Mouse (Mus musculus) erythroblast, adult 5-6 weeks (primary cell): ENCODE data around the gene Gm45234. TPM values are rescaled to one million over a fixed set of nuclear protein-coding genes. Genes with fewer than 3 reads are reported as not detected.
"Not testable (repeated sequence)": the region's sequence is repeated elsewhere in the genome, so short reads cannot be mapped to it uniquely, and the experiment has no call there.

Experiments
- ATAC-seq: replicated peaks from 2 replicates; pipeline ENCODE4 v1.8.0; 2016; ENCODE audit warnings: moderate number of reproducible peaks, mild to moderate bottlenecking, moderate TSS enrichment, inconsistent platforms; ENCODE audit not compliant: poor library complexity, low FRiP score, severe bottlenecking
- total RNA-seq, 2 experiments: library from RNA; stranded (forward) in 1 of 2; stranded (reverse) in 1 of 2; fragments of 150-400 nt in 1 of 2; fragments of 200-764, 138-1000 nt in 1 of 2; gene quantifications; 2 replicates each; pipeline versions ENCODE4 v1.2.3 to v1.2.4; 2015 to 2017; ENCODE audit warnings: low replicate concordance in 2 of 2

Gene Gm45234
- not detected in 2 replicates for total RNA-seq (2015; ENCODE audit: low replicate concordance)
- 0.56 TPM in 1 of 2 replicates, not detected in the other for total RNA-seq (2017; ENCODE audit: low replicate concordance)

DNA sequence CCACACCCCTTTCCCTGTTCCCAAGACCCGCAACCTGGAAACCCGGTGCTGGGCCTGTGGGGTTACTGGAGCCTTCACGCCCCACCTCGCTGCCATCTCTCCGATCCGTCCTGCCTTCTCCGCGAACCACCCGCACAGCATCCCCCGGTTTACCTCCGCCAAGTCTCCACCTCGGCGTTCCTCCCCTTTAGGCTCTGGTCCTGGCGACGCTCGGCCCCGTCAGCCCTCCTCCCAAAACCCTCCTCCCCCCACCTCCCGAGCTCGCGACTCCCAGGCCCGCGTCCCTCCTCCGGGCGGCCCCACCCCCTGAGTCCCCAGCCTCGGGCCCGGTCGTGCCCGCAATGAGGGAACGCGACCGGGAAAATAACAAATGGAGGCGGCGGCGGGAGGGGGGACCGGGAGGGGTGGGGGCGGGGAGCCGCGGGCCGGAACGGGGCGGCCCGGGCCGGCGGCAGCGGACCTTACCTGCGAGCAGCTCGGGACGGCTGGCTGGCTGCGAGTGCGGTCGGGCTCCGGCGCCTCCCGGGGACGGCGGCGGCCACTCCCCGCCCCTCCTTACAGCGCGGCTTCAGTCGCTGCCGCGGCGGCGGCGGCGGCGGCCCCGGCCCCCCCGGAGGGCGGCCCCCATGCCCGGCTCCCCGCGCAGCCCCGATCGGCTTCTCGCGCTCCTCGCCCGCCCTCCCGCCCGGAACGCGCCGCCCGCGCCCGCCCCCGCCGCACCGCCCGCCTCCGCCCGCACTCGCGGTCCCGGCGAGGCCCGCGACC, at the start of gene Gm45234, which contains the start of gene Atn1:
Gene Gm45234, minus strand, starts transcription at position 191 of the 765 bp plus-strand sequence.
Gene Atn1, minus strand, starts transcription at position 694 of the 765 bp plus-strand sequence.
- ATAC-seq = no peak

- no peak for ATAC-seq
Measured at GRCm38 (mm10) chr6:124804341-124804740, 48.5 kb upstream of the Gm45234 start.

DNA sequence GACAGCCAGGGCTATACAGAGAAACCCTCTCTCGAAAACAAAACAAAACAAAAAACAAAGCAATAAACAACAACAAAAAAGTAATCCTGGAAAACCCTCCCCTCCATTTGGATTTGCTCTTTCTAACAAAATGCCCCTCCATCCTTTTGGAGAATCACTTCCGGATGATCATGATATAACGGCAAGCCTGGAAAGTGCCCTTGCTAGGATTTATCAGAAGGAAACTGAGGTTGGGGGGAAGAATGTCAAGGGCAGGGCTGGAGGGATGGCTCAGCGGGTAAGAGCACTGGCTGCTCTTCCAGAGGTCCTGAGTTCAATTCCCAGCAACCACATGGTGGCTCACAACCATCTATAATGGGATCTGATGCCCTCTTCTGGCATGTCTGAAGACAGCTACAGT, 47.9 kb upstream of the Gm45234 start:
- not testable (repeated sequence) for ATAC-seq

- ATAC-seq = no peak
Measured at GRCm38 (mm10) chr6:124803061-124803460, 47.2 kb upstream of the Gm45234 start.

GRCm38 (mm10) chr6:124802400-124802799, 46.6 kb upstream of the Gm45234 start:
- not testable (repeated sequence) for ATAC-seq

DNA sequence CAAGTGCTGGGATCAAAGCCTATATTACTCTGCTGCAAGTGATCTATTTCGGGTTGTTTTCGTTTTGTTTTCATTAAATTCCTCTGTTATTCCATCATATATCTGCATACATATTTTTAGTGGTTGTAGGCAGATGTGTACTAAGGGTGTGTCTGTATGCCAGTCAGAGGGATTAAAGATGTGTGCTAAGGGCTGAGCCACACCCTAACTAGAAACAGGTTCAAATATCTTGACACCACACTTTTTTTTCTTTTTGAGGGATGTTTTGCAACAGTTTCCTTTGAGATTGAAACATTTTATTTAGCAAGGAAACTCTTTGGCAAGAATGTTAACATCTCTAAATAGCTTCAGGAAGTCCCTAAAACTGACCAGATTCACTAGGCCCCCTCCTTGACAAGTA, 40.4 kb upstream of the Gm45234 start:
- no peak for ATAC-seq

- no peak for ATAC-seq
Measured at GRCm38 (mm10) chr6:124795781-124796180, 40.0 kb upstream of the Gm45234 start.

DNA sequence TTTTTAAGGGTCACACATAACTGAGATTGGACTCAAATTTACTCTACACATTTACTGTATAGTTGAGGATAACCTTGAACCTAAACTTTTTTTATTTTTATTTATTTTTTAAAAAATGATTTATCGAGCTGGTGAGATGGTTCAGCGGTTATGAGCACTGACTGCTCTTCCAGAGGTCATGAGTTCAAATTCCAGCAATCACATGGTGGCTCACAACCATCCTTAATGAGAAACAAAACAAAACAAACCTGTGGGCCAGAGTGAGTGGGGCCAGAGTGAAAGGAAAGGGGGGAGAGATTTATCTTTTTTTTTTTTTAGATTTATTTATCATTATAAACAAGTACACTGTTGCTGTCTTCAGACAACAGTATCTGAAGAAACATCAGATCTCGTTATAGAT, 36.1 kb upstream of the Gm45234 start:
- no peak for ATAC-seq

DNA sequence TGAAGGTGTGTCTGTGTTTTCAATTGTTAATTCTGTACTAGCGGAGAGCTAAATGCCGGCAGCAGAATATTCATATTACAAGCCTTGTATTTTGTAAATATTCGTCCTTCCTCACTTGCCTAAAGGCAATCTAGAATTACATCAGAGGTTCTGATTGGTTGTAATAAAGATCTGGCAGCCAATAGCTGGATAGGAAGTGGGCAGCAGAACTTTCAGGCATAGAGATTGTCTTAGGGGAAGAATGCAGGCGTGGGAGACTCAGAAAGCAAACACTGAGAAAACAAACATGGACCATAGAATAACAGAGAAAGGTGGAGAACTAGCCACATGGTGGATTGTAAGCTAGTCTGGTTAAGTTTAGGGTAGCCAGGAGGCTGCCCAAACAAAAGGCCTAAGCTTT, 34.3 kb upstream of the Gm45234 start:
- no peak for ATAC-seq

GRCm38 (mm10) chr6:124789519-124789918, 33.7 kb upstream of the Gm45234 start:
- ATAC-seq = no peak

- no peak for ATAC-seq
Measured at GRCm38 (mm10) chr6:124787722-124788121, 31.9 kb upstream of the Gm45234 start.

GRCm38 (mm10) chr6:124786756-124787420, 31.1 kb upstream of the Gm45234 start:
- ATAC-seq = no peak

DNA sequence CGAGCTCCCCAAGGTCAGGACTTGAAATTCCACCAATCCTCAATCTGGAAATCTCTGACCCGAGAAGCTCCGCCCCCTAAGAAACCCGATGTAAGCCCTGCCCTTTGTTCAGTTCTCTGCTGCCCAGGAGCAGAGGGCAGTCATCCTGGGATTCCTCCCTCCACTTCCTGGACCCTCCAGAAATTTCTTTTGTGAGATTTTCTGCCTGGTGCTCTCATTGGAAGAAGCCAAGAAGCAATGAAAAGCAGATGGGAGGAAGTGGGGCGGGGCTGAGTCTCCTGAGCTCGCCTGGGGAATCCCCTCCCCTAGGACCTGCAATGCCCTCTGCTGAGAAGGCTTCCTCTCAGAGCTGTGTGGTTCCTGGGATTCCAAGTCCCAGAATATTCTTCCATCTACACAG, 26.6 kb upstream of the Gm45234 start:
- ATAC-seq = no peak

DNA sequence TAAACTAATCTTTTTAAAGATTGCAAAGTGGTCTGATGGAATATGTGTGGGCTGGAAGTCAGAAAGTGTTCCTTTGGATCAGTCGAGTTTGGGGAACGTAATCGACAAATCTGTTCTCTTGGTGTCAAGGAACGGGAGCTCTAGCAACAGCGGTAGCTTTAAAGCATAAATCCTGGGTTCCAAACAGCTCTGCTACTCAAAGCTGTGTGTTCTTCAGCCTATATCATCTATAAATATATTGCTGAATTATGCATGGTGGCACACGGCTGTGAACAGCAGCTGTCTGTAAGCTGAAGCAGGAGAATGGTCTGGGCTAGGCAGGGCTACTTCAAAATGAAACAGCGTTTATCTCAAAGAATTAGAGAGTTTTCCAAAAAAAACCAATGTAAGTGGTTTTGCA, 25.1 kb upstream of the Gm45234 start:
- ATAC-seq = no peak

DNA sequence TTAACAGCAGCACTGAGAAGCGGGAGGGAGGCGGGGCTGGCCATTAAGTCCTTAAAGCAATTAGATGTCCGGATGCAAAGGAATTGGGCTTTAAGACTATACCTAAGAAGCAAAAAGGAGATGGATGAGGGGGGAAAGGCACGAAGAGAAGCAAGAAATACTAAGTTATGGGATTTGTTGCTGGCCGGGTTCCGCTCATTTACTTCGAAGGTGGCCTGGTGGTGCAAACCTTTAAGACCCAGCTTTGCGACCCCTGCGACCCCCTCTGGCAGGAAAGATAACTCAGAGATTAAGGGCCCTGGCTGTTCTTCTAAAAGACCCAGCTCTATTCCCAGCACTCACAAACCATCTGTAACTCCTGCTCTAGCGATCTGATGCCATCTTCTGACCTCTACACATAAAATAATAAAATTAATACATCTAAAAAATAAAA, 24.2 kb upstream of the Gm45234 start:
- ATAC-seq = no peak

DNA sequence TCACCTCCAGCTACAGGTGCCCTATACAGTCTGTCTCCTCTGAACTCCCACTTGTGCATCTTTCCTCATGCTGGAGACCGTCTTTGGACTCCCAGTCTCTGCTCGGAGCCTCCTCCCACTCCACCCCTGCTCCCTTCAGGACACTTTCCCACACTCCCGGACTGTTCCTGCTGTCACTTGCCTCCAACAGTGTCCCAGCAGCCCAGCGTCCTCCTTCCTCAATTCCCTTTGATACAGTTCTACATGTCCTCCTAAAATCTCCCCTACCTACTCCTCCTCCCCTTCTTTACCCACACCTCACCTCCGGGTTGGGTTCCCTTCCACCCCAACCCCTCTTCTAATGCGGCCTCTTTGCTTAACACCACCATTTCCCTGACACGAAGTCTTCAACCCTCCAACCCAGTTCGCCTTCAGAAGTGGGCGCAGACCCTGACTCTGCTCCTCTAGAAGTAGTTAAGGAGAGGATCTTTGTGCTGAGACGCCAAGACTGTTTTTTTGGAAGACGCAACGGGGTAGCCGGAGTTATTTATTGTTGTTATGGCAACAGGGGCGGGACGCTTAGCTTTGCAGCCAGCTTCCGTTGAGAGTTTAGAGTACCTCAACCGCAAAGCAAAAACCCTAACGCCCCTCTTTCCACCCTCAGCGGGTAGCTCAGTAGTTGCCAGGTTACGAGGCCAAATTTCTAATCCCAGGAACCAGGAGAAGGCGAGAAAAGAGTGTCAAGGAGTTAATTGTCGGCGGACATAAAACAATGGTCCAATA, 23.6 kb upstream of the Gm45234 start, which contains the start of gene Lrrc23:
Gene Lrrc23, minus strand, starts transcription at position 506 of the 762 bp plus-strand sequence.
- no peak for ATAC-seq

DNA sequence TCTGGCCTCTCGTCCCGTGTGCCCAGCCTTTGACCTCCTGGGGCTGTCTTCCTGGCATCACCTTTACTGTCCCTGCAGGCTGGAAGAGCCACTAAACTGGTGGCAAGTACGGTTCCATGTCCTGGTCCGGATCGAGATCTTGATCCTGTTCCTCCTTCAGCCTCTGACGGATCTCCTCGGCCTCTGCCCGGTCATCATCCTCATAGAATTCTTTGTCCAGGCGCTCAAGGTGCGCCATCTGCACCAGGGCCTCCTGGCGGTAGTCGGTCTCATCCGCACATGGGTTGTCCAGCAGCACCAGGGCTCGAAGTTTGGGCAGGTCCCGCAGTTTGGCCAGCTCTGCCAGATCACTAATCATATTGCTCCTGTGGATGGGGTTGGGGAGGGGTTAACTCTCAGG, 14.7 kb upstream of the Gm45234 start:
- ATAC-seq = no peak

DNA sequence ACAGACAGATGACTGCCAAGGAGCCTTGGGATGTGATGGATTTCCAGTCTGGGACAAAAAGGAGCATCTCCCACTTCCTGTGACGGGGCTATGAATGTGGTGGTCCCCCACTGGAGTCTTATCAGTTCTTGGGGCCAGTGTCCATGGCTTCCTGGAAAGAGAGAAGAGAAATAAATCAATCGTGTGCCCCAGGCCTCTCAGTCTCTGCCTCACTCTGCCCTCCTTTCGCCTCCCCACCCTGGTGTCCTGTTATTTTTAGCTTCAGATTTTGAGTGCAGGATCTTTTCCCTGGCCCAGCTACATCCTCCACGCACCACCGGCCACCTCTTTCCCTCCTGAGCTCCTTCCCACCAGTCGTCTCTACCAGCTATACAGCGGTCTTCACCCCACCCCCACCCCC, 14.2 kb upstream of the Gm45234 start:
- ATAC-seq = no peak

GRCm38 (mm10) chr6:124769101-124769765, 13.4 kb upstream of the Gm45234 start, which contains the start of gene Eno2:
Gene Eno2, minus strand, starts transcription at chr6:124769673.
- ATAC-seq = no peak

DNA sequence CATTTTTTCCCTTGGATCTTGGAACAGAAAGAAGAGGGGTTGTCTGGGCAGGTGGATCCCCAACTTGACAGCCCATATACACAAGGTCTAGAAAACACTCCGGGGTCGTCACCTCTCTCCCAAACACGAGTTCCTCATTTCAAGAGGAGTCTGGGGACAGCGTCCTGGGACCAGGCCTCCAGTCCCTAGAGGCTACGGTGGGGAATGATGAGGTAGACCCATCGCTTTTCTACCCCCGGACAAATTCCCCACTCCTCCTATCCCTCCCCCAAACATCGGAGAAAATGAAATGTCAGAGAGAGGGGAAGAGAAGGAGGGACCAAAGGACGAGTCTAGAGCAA, 12.9 kb upstream of the Gm45234 start:
- ATAC-seq = no peak
